Mouse (Mus musculus) mouse embryonic stem cell (cell line): Measurements from ENCODE around the gene Cemip2.

Experiments
- in situ Hi-C, 2 experiments: fragments of 300-500 bp; cut with MboI; formaldehyde crosslinking; loops; 1 replicate in 1 of 2; 3 replicates in 1 of 2; pipeline ENCODE4 v1.14.3; 2019 to 2020; ENCODE audit warnings: low sequenced_read_pairs in 2 of 2, low pct_unique_long_range_greater_than_20kb in 1 of 2, mixed read lengths in 1 of 2; ENCODE audit not compliant: unreplicated experiment in 1 of 2

Cemip2 gene

DNA sequence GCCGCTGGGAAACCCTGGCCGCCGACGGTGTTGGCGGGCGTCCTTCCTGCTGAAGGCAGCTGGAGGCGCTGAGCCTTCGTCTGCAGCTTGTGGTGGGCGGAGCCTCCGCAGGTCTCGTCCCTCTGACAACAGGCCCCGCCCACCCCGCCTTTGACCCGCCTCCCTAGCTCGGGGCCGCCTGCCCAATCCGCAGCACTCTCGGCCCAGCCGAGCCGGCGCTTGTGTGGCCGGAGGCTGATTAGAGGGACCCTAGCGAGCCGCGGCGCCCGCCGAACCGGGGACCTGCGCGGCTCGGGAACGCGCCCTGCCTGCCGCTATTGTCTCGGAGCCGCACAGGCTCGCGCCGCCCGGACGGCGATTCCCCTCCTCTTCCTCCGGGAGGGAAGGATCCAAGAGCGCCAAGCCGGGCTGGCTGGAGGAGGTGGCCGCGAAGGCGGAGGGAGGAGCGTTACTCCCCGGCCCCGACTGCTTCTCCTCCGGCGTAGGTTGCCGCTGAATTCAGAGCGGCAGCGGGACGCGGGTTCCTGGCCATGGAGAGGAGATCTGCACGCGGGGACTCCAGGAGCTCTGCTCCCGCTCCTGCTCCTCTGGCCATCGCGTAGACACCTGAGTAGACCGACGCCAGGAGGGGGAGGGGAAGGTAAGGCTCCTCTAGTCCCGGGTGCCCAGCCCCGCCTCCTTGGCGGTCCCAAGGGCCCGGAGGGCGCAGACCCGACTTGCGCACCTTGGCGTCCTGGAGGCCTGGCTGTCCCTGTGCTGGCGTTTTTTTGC, at the start of gene Cemip2:
Gene Cemip2, plus strand, starts transcription at position 196 of the 771 bp plus-strand sequence.
- in situ Hi-C loops = no loop called here

DNA sequence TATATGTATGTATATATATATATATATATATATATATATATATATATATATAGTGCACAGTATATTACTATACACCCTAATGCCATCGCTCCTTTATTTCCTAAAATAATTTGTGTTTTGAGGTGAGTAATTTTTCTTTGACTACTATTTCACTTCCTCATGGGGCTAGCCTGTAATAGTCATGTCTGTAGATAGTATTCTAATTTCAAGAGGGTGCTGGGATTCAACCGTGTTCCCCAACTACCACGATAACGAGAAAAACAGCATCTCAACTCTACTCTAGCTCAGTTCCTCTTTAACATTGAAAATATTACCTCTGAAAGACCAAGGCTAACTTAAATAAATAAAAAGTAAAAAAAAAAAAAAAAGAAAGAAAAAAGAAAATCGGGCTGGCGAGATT, 49.8 kb upstream of the Cemip2 start:
- in situ Hi-C loops = loop anchor here in 1 of 2 experiments (25.0 kb wide), 1 partner anchor 341 kb away; no protein-coding TSS in a partner anchor

DNA sequence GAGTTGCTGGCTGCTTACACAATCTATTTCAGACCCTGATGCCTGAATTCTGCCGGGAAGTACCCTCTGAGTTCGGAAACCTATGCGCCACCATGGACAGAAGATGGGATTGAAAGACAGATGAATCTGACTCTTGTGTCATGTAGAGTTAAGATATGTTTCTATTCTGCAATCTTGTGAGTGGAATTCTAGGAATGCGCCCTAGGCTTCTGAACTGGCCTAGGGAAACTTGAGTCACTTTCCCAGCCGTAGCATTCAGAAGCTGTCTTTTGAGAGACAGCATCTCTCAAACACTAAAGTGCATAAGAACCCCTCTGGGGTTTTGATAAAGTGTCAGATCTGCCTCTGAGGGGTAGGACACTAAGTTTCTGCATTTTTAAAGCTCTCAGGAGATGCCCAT, 46.3 kb upstream of the Cemip2 start:
- in situ Hi-C loops = loop anchor here in 1 of 2 experiments (10.0 to 25.0 kb wide), 2 partner anchors 157 to 345 kb away; no protein-coding TSS in a partner anchor

DNA sequence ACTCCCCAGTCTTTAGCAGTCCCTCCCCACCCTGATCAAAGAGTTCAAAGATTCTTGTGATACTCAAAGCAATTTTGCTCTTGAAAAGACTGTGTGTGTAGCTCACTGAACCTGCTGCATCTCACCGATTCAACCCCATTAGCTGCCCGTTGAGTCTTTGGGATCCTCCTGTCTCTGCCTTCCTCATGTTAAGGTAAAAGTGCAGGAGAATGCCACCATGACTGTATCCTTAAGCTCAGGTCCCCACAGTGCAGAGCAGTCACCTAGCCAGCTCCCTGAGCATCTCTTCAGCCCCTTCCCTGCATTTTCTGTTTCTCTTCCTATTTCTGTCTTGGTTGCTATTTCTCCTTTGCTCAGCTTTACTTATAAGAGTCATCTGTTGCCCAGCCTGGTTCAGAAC, 45.0 kb upstream of the Cemip2 start:
- in situ Hi-C loops = loop anchor here in 1 of 2 experiments (10.0 to 25.0 kb wide), 2 partner anchors 158 to 346 kb away; no protein-coding TSS in a partner anchor

DNA sequence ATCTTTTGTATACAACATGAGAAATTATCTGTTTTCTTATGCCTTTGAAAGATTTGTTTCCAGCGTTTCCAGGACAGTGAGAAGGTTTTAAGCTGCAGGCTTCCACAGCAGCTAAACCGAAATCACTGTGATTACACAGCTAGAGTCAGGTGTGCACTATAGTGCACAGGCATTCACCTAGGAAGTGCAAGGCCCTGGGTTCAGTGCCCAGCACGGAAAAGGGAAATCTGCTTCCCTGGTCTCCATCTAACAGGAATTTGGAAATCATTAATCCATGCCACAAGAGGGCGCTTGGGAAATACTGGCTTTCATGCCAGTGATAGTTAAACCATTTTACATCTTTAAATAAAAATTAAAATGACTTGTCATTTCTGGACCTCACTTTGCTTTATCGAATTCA, 44.0 kb upstream of the Cemip2 start:
- in situ Hi-C loops = loop anchor here in 1 of 2 experiments (10.0 to 25.0 kb wide), 2 partner anchors 159 to 347 kb away; no protein-coding TSS in a partner anchor

DNA sequence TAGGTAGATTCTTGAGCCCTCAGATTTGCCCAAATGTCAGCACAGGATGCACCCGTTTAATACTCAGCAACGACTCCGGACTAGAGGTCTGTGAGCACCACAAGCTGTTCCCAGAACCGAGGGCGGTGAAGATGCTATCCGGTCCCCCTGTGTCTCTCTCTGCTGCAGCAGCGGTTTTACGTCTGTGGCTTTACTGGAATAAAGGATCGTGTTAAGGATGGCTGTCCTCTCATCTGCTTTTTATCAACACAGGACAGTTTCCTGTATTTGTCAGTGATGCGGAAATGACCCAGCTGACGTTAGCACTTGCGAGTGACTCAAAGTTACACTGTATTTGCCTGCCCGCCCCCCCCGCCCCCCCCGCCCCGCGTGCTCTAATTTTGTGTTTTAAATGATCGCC, 40.7 kb upstream of the Cemip2 start:
- in situ Hi-C loops = loop anchor here in 1 of 2 experiments (10.0 to 25.0 kb wide), 2 partner anchors 163 to 350 kb away; no protein-coding TSS in a partner anchor

DNA sequence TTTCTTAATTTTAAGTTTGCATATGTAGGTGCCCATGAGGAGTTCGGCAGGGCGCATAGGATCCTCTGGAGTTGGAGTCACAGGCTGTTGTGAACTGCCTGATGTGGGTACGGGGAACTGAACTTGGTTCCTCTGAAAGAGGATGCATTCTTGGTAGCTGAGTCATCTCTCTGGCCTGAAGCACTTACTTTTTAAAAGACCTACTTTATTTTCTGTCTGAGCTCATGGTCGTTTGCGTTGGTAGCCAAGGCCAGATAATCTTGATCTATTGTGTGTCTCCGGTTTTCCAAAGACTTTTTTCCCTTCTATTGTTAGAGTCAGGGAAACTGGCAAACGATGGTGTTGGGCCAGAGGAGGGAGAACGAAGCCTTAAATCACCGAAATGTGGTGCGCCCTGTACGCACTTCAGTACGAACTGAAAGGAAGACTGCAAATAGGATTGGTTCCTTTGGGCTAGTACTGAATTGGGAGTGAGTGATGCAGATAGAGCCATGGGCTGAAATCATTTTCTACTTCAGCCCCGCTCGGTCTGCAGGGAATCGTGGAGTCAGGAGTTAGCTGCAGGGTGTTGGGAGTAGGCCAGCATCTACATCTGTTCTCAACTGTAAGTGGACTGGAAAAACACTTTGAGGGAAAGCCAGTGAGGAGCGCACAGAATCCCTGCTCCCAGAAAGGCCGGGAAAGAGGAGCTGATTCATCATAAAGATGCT, 40.1 kb upstream of the Cemip2 start:
- in situ Hi-C loops = loop anchor here in 1 of 2 experiments (10.0 to 25.0 kb wide), 2 partner anchors 163 to 351 kb away; no protein-coding TSS in a partner anchor

DNA sequence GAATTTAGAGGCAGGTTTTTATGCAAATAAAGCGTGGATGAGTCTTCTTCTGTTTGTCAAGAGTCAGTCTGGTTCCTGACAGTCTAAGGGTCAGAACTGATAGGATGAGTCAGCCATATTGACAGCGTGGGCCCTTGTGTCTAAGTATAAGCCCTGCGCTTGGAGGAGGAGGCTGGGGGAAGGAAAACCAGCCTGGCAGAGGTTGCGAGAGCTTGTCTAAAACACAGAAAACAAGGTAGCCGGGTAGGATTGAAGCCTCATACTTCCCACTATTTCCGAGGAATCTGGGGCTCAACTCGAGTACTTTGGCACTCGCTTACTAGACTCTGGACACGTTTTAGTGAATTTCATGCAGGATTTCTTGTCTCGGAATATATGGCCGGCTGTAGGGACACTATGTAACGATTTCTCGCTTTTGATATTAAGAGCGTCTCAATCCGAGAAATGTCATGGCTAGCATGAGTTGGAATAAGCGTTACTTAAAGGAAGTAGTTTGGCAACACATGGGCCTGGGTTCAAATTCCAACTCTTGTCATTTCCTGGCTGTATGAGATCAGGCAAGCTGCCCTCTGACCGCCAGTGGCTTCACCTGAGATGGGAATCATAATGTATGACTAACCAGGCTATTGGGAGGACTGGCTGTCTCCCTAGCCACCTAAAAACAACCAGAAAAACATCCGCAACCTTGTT, 39.4 kb upstream of the Cemip2 start:
- in situ Hi-C loops = loop anchor here in 1 of 2 experiments (10.0 to 25.0 kb wide), 2 partner anchors 164 to 351 kb away; no protein-coding TSS in a partner anchor

DNA sequence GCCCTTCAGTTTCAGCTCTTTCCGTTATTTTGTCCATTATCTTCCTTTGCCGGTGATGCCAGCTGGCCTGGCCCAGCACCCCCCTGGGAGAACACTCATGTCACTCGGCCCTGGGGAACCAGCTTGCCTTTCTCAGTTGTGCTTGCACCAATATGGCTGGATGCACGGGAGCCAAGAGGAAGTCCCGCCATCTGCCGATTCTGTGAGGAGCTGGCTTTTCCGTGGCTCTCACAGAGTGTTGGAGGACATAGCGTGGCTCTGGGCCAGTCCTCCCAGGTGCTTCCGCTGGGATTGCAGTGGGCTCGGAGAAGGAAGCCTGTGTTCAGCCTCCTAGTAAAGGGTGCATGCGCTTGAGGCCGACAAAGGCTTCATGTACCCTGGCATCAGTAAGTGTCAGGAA, 36.0 kb upstream of the Cemip2 start:
- in situ Hi-C loops = loop anchor here (10.0 to 25.0 kb wide), 2 partner anchors 355 to 357 kb away; no protein-coding TSS in a partner anchor

DNA sequence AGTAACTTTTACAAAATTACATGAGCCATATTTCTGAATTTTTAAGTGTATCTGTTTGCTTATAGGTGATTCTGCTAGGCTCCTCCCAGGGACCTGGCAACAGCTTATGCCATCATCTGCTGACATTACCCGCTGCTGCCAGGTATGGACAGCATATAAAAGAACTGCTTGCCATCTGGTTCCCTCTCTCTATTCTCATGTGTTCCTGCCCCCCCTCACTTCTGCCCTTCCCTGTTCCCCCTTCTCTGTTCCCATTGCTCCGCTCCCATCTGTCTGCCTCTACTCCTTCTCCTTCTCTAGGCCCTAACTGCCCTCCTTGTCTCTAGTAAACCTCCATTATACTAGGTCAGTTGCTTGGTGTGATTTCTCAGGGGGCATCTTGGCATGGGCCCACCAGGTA, 32.6 kb upstream of the Cemip2 start:
- in situ Hi-C loops = loop anchor here (5.0 to 25.0 kb wide), 3 partner anchors 168 to 361 kb away; no protein-coding TSS in a partner anchor

DNA sequence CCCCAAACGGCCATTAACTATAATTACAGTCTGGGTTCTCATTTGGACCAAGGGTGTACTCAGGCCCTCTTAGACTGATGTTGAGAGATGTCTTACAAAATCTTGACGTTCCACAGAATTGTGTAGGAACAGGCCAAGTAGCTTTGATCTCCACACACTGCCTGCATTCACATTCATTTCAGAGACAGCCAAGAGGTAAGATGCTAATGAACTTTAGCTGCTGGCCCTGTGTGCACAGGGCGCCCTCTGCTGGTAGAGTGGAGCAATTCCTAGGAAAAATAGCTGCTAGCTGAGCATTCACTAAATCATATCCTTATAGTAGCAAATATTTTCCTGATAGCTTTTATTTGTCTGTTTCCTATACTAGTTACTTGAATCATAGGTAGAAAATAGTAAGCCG, 30.8 kb upstream of the Cemip2 start:
- in situ Hi-C loops = loop anchor here (5.0 to 25.0 kb wide), 3 partner anchors 170 to 363 kb away; no protein-coding TSS in a partner anchor

DNA sequence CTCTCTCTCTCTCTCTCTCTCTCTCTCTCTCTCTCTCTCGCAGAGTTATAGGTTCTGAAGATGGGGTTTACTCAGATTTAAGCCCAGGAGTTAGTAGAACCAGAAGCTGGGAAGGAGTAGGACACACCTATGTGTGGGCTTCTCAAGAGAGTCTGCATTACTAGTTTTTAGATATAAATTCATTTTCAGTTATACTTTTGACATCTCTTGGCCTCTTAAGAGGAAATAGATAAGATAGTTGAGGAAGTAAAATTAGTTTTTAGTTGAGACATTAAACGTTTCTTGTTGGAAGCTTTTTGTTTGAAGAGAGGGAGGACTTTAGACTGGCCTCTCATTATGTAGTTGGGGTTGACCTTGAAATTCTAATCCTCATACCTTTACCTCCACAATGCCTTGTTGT, 28.0 kb upstream of the Cemip2 start:
- in situ Hi-C loops = loop anchor here in 1 of 2 experiments (25.0 kb wide), 1 partner anchor 562 kb away; no protein-coding TSS in a partner anchor

DNA sequence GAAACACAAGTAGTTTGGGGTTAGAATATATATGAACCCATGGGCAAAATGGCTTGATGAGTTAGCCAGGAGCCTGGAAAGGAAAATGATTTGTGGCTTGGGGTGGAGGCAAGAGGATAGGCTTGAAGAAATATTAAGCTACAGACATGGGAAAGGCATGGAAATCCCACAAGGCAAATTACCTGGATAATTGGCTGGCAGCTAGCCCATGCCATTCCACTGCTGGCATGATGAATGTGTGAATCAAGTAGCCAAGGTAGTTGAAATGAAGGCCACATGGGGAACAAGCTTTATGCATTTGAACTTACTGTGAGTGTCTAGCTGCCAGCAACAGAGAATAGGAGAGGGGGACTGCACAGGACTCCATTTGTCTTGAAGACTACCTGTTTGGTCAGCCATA, 16.5 kb upstream of the Cemip2 start:
- in situ Hi-C loops = loop anchor here in 1 of 2 experiments (25.0 kb wide), 1 partner anchor 551 kb away; no protein-coding TSS in a partner anchor

DNA sequence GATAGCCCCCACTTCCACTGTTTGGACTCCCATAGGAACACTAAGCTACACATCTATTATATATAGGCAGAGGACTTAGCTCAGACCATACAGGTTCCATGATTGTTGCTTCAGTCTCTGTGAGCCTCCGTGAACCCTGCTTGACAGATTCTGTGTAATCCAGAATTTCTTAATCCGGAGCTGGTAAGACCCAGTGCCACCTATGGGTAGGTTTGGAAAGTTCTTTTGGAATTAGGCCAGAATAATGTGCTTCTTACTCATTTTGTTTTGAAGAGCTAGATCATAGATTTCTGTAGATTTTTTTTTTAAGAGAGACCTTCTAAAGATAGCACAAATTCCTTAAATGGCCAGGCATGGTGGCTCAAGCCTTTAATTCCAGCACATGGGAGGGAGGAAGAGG, 14.1 kb upstream of the Cemip2 start:
- in situ Hi-C loops = loop anchor here in 1 of 2 experiments (25.0 kb wide), 1 partner anchor 548 kb away; no protein-coding TSS in a partner anchor

DNA sequence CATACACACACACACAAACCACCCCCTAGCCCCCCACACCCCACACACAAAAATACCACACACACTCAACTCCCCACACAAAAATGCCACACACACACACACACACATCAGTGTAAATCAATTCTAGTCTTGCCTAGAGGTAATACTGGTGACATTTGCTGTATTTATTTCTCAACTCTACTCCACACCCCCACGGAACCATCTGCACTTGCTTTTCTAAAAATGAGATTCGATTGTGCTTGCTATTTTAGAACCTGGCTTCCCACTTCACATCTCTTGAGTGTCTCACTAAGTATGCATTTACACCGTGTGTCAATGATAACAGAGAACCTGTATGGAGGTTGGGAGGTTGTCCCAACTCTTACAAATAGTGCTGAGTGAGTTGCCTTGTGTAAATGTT, 13.4 kb upstream of the Cemip2 start:
- in situ Hi-C loops = loop anchor here in 1 of 2 experiments (25.0 kb wide), 1 partner anchor 548 kb away; no protein-coding TSS in a partner anchor

DNA sequence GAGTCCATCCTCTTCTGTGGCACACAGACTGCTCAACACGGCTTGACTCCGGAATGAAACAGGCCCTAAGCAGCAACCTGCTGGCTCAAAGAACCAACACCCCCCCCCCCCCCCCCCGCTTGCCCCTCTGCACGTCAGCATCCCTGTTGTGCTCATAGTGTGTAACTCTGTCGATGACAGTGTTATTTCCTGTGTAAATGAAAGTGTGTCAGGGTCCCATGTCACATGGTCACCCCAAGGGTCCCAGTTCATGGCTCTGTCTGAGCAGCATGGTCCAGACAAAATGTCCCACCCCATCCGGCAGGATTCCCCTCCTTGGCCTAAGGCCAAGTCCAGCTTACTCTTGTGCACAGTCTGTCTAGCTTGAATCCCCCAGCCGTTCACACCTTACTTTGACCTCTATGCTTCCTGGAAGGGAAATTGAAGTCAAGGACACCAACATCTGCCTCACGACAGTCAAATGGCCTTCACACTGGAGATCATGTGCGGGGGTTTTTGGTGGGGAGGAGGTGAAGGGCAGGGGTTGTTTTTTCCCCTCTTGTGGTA, 10.6 kb upstream of the Cemip2 start:
- in situ Hi-C loops = loop anchor here in 1 of 2 experiments (25.0 kb wide), 1 partner anchor 545 kb away; no protein-coding TSS in a partner anchor

DNA sequence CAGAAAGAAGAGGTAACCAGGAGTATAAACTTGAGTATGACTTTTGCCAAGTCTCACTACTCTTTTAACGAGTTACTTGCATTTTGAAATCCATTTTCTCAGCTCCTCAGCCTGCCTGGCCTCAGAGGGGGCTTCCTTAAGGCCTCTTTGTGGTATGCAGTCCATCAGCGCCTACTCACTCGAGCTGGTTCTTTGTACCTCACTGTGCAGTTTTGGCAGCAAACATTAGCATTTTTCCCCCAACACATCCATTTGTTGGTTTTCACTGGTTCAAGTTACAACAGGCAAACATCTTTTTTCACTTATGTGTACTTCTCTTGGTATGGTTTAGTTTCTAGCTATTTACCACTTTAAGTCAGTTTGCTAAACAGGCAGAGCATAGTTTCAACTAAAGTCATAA, 8.3 kb upstream of the Cemip2 start:
- in situ Hi-C loops = loop anchor here in 1 of 2 experiments (25.0 kb wide), 1 partner anchor 543 kb away; no protein-coding TSS in a partner anchor

DNA sequence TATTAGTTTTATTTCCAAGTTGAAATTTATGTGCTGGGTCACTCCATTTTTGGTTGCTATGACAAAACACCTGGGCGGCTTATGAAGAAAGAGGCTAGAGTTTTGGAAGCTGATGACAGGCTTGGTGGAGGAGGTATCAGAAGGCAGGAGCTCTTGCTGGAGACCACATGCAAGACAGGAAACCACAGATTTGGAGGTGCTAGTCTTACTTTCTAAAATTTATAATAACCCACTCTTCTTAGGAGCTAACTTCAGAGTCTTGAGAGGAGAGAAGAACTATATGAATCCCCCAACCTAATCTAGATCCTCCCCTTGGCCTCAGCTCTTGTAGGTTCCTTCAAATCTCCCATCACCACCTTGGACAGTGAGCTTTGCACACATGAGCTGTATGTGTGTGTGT, 6.6 kb upstream of the Cemip2 start:
- in situ Hi-C loops = loop anchor here in 1 of 2 experiments (25.0 kb wide), 1 partner anchor 541 kb away; no protein-coding TSS in a partner anchor
